Mouse (Mus musculus) liver, embryonic 15.5 days (tissue): ENCODE measurements around the gene Slc36a1. TPM values are rescaled to one million over a fixed set of nuclear protein-coding genes. Genes with fewer than 3 reads are reported as not detected.

Source experiments
- ATAC-seq: fragments of 200-750 bp; cut with Nextera tagmentation; 2 replicates; pipeline ENCODE4 v1.8.0; 2017; ENCODE audit warnings: moderate number of reproducible peaks, mild to moderate bottlenecking, moderate library complexity; ENCODE audit not compliant: insufficient read depth
- H3K27ac ChIP-seq: fragments of 300-500 bp; sonication (generic); replicated peaks from 2 replicates; pipeline ENCODE4 v1.5.1; 2015; ENCODE audit warnings: mild to moderate bottlenecking, inconsistent platforms
- H3K27me3 ChIP-seq: fragments of 300-500 bp; sonication (generic); 2 replicates; pipeline ENCODE4 v1.6.1; 2015; ENCODE audit warnings: mild to moderate bottlenecking, inconsistent platforms
- H3K36me3 ChIP-seq: fragments of 300-500 bp; sonication (generic); replicated peaks from 2 replicates; pipeline ENCODE4 v1.6.1; 2015; ENCODE audit warnings: moderate library complexity, mild to moderate bottlenecking, inconsistent platforms
- H3K4me1 ChIP-seq: fragments of 300-500 bp; sonication (generic); replicated peaks from 2 replicates; pipeline ENCODE4 v1.6.1; 2015; ENCODE audit warnings: inconsistent platforms
- H3K4me2 ChIP-seq: fragments of 300-500 bp; sonication (generic); 2 replicates; pipeline ENCODE4 v1.6.1; 2015; ENCODE audit warnings: moderate library complexity, mild to moderate bottlenecking, inconsistent platforms
- H3K4me3 ChIP-seq: fragments of 300-500 bp; sonication (generic); replicated peaks from 2 replicates; pipeline ENCODE4 v1.5.1; 2015; ENCODE audit warnings: mild to moderate bottlenecking, inconsistent platforms
- H3K9ac ChIP-seq: fragments of 300-500 bp; sonication (generic); 2 replicates; pipeline ENCODE4 v1.6.1; 2015; ENCODE audit warnings: moderate library complexity, mild to moderate bottlenecking, inconsistent platforms
- H3K9me3 ChIP-seq: fragments of 300-500 bp; sonication (generic); replicated peaks from 2 replicates; pipeline ENCODE4 v1.6.1; 2016; ENCODE audit warnings: inconsistent platforms
- WGBS: fragments of 180-500 bp; shearing (Covaris S2); methylation state at CpG from one replicate; pipeline ENCODE4 v1.1.7; 2015; ENCODE audit warnings: mixed read lengths; ENCODE audit not compliant: insufficient replicate concordance; 5-methylcytosine and 5-hydroxymethylcytosine counted together
- polyA plus RNA-seq: library from polyadenylated mRNA; unstranded; fragments of >200 nt; fragmentation: Nextera tagmentation; extraction: Ambion mirVana; gene quantifications from 2 replicates; pipeline ENCODE4 v1.2.1, GENCODE M21; 2015

The Slc36a1 gene
- polyA plus RNA-seq, 1 experiment from 2014 or later = 1.8 TPM

DNA sequence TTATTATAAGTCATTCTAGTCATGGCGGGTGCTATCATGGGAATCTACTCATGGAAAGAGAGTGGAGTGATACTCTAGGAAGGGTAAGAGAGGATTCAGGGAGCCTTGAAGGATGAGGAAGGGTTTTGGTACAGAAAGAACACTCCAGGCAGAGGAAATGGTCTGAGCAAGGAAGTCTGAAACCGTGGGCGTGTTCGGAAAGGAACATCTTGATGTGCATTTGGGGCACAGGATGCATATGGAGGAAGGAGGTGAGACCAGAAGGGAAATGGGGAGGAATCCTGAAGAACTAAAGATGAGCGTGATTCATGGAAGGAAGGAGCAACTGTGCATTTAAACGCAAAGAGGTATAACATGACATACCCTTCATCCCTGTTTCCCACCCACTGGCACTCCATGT, 64.4 kb downstream of the Slc36a1 start:
- Histone ChIP-seq H3K4me3 (no peak overlapping the region), H3K4me2 (no peak overlapping the region), H3K9me3 (no peaks in the 10 kb centered on the region), H3K36me3 (no peaks in the 10 kb centered on the region), H3K27me3 (no peaks in the 10 kb centered on the region), H3K9ac (no peak overlapping the region), H3K4me1 (no peaks in the 10 kb centered on the region), H3K27ac (no peak overlapping the region)
- no peak for ATAC-seq
- WGBS = 70% methylated on average over 6 of the region's 6 CpGs

DNA sequence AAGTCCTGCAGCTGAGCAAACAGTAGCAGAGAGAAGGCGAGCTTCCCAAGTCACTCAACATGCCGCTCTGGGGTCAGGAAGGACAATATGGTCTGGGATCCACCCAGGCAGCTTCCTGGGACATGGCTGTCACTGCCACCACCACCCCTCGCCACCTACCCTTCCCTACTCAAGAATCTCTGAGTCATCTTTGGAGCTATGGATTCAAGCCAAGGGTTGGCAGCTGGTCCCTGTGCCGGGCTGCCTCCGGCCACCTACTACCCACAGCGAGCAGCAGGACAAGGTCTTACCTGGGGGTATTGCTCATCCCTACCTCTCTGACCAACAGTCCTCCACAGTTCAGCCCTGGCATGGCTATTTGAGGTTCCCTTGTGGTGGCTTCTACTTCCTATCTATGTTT, 70.6 kb downstream of the Slc36a1 start:
- Histone ChIP-seq H3K27me3 (no peaks in the 10 kb centered on the region), H3K9ac (no peak overlapping the region), H3K4me1 (no peaks in the 10 kb centered on the region), H3K36me3 (no peaks in the 10 kb centered on the region), H3K4me3 (no peak overlapping the region), H3K4me2 (no peak overlapping the region), H3K27ac (no peak overlapping the region), H3K9me3 (no peaks in the 10 kb centered on the region)
- WGBS = 64% methylated on average over 6 of the region's 6 CpGs
- no peak for ATAC-seq

Other genes with a start within 250 kb of the Slc36a1 start
- 6.1 and 6.6 TPM in 2 replicates for gene Tnip1, start 241.4 kb upstream of the Slc36a1 start, polyA plus RNA-seq
- 54.2 and 57.5 TPM in 2 replicates for gene Anxa6, start 170.9 kb upstream of the Slc36a1 start, polyA plus RNA-seq
- 1.3 and 1.4 TPM in 2 replicates for gene Ccdc69, start 126.2 kb upstream of the Slc36a1 start, polyA plus RNA-seq
- gene Gm2a, start 106.2 kb upstream of the Slc36a1 start, polyA plus RNA-seq = 22.4 and 26.8 TPM in 2 replicates
- gene Slc36a3, start 52.6 kb upstream of the Slc36a1 start, polyA plus RNA-seq = not detected in 2 replicates
- 27.3 and 33.2 TPM in 2 replicates for gene Slc36a2, start 19.3 kb upstream of the Slc36a1 start, polyA plus RNA-seq
- not detected in 2 replicates for gene Fat2, start 132.2 kb downstream of the Slc36a1 start, polyA plus RNA-seq
- gene Sparc, start 218.8 kb downstream of the Slc36a1 start, polyA plus RNA-seq = 154 and 161 TPM in 2 replicates